ENCODE assay signal across 9 mouse cellular contexts in the genomic region with DNA sequence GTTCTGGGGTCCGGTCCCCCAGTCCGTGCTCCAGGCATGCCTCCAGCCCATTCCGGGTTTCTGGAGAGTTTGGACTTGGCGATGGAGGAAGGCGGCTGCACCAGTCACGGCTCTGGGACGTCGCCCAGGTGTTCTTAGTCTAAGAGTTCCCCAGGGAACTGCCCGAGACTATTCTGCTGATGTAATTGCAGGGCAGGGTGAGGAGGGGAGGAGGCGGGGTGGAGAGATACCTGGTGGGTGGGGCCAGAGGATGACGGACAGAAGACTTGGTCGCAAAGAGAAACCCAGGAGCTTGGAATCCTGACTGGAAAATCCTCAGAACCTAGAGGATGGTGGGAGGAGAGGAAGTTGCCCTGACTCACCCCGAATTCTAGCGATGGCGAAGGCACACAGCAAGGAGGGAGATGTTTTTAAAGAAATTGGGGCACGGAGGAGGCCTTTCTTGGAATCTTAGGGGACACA. TPM values are rescaled to one million over a fixed set of nuclear protein-coding genes. Genes with fewer than 3 reads are reported as not detected.
A peak's percentile ranks its signal among the peaks of the same experiment; 100 is the strongest.
DNase-seq lines count a peak whose midpoint lies in the region; ATAC-seq and TF ChIP-seq lines count a peak whose summit lies in the region.
"Had no signal": no experiment of that assay in that cellular context is flagged by ENCODE, and none has a peak within 500 bp of the region (broad histone marks: within the 10 kb centered on the region; RNA-seq: fewer than 3 reads in every experiment).

No protein-coding gene starts in this region.

- WGBS in embryonic facial prominence, embryonic 10.5 days, result 4% methylated on average over 16 of the region's 16 CpGs
- WGBS in hindbrain, postnatal 0 days, result 5% methylated on average over 16 of the region's 16 CpGs
- 7% methylated on average over 16 of the region's 16 CpGs for WGBS in limb, embryonic 11.5 days
- WGBS in midbrain, embryonic 16.5 days, result 7% methylated on average over 16 of the region's 16 CpGs

- ATAC-seq in megakaryocyte, adult 5-6 weeks (ENCODE audit: poor library complexity, severe bottlenecking), result no peak
- ATAC-seq in hindbrain, postnatal 0 days, result peak; percentile 32; the same call in 1 of the 2 replicates
- ATAC-seq in limb, embryonic 11.5 days (ENCODE audit: insufficient number of reproducible peaks, low FRiP score, low TSS enrichment, low read depth), result no peak
- ATAC-seq in midbrain, embryonic 16.5 days, result no peak
- ATAC-seq in megakaryocyte-erythroid progenitor cell, adult 5-6 weeks (replicated peaks; ENCODE audit: low FRiP score, low TSS enrichment, poor library complexity, severe bottlenecking), result no peak

- DNase-seq in embryonic facial prominence, embryonic 10.5 days (ENCODE audit: low spot score), result peak; percentile 50
- DNase-seq in hindbrain, postnatal 0 days (ENCODE audit: low spot score), result peak; percentile 42
- DNase-seq in limb, embryonic 11.5 days (ENCODE audit: low spot score), result peak; percentile 43
- DNase-seq in gastrocnemius, postnatal 25 days, result no peak

- peak overlapping the region; percentile 58 for H3K4me2 ChIP-seq in hindbrain, postnatal 0 days (ENCODE audit: low read depth, low read length)
- H3K4me2 ChIP-seq in limb, embryonic 11.5 days (ENCODE audit: low read depth, severe bottlenecking), result peak overlapping the region; percentile 35
- H3K4me2 ChIP-seq in midbrain, embryonic 16.5 days (ENCODE audit: low read length), result peak overlapping the region; percentile 60

- no peak overlapping the region for H3K27ac ChIP-seq in embryonic facial prominence, embryonic 10.5 days (replicated peaks)
- H3K27ac ChIP-seq in hindbrain, postnatal 0 days, result no peak overlapping the region
- H3K27ac ChIP-seq in limb, embryonic 11.5 days (replicated peaks; ENCODE audit: low read depth, low read length), result no peak overlapping the region
- no peak overlapping the region for H3K27ac ChIP-seq in midbrain, embryonic 16.5 days (ENCODE audit: low read length)

- H3K9me3 ChIP-seq in megakaryocyte, embryonic 14.5 days, result peaks cover 6% of the 10 kb centered on the region
- no peaks in the 10 kb centered on the region for H3K9me3 ChIP-seq in embryonic facial prominence, embryonic 10.5 days
- no peaks in the 10 kb centered on the region for H3K9me3 ChIP-seq in hindbrain, postnatal 0 days (ENCODE audit: low read length)
- no peaks in the 10 kb centered on the region for H3K9me3 ChIP-seq in limb, embryonic 11.5 days (ENCODE audit: control insufficient read depth, low read length)
- H3K9me3 ChIP-seq in midbrain, embryonic 16.5 days (replicated peaks; ENCODE audit: control insufficient read depth, low read length, poor library complexity, severe bottlenecking), result no peaks in the 10 kb centered on the region

- H3K27me3 ChIP-seq in megakaryocyte, embryonic 14.5 days (replicated peaks), result peaks cover 10% of the 10 kb centered on the region
- H3K27me3 ChIP-seq in embryonic facial prominence, embryonic 10.5 days (replicated peaks; ENCODE audit: low read depth, poor library complexity, severe bottlenecking), result peaks cover 28% of the 10 kb centered on the region
- H3K27me3 ChIP-seq in hindbrain, postnatal 0 days (ENCODE audit: insufficient read depth, low read length), result no peaks in the 10 kb centered on the region
- H3K27me3 ChIP-seq in limb, embryonic 11.5 days (ENCODE audit: control insufficient read depth, insufficient read depth, low read length), result no peaks in the 10 kb centered on the region
- peaks cover 2% of the 10 kb centered on the region; the same call in 1 of the 2 replicates for H3K27me3 ChIP-seq in midbrain, embryonic 16.5 days (ENCODE audit: control insufficient read depth, insufficient read depth, low read depth, low read length)

- peak overlapping the region; percentile 47 for H3K4me3 ChIP-seq in megakaryocyte, embryonic 14.5 days (replicated peaks)
- peak overlapping the region; percentile 48 for H3K4me3 ChIP-seq in embryonic facial prominence, embryonic 10.5 days
- H3K4me3 ChIP-seq in hindbrain, postnatal 0 days (ENCODE audit: low read length), result peak overlapping the region; percentile 31
- H3K4me3 ChIP-seq in limb, embryonic 11.5 days (ENCODE audit: low read depth, low read length), result no peak overlapping the region
- H3K4me3 ChIP-seq in midbrain, embryonic 16.5 days (ENCODE audit: low read depth, low read length), result peak overlapping the region; percentile 23

- no peak for TF ChIP-seq CTCF in hindbrain, postnatal 0 days (IDR thresholded peaks at IDR 0.05; ENCODE audit: low read depth)

- no peaks in the 10 kb centered on the region for H3K36me3 ChIP-seq in megakaryocyte, embryonic 14.5 days (replicated peaks; ENCODE audit: low read length)
- no peaks in the 10 kb centered on the region for H3K36me3 ChIP-seq in embryonic facial prominence, embryonic 10.5 days (replicated peaks)
- no peaks in the 10 kb centered on the region for H3K36me3 ChIP-seq in hindbrain, postnatal 0 days (ENCODE audit: insufficient read depth, low read length)
- no peaks in the 10 kb centered on the region for H3K36me3 ChIP-seq in limb, embryonic 11.5 days (ENCODE audit: control insufficient read depth, insufficient read depth, low read length)
- no peaks in the 10 kb centered on the region for H3K36me3 ChIP-seq in midbrain, embryonic 16.5 days (ENCODE audit: control insufficient read depth, insufficient read depth, low read length)

- peaks cover 48% of the 10 kb centered on the region for H3K4me1 ChIP-seq in megakaryocyte, embryonic 14.5 days
- H3K4me1 ChIP-seq in embryonic facial prominence, embryonic 10.5 days, result peaks cover 22% of the 10 kb centered on the region
- H3K4me1 ChIP-seq in hindbrain, postnatal 0 days (ENCODE audit: insufficient read depth, low read length), result 0 out of 2 replicates have a peak, but pooled peaks cover 7% of the 10 kb centered on the region
- H3K4me1 ChIP-seq in limb, embryonic 11.5 days (ENCODE audit: control insufficient read depth, insufficient read depth, low read length), result 0 out of 2 replicates have a peak, but pooled peaks cover 5% of the 10 kb centered on the region
- H3K4me1 ChIP-seq in midbrain, embryonic 16.5 days (ENCODE audit: control insufficient read depth, insufficient read depth, low read length), result peaks cover 6% of the 10 kb centered on the region; the same call in 1 of the 2 replicates

- peak overlapping the region; percentile 40 for H3K9ac ChIP-seq in hindbrain, postnatal 0 days (replicated peaks; ENCODE audit: low read length)
- no peak overlapping the region for H3K9ac ChIP-seq in limb, embryonic 11.5 days (ENCODE audit: low read length)
- peak overlapping the region; percentile 27; the same call in 1 of the 2 replicates for H3K9ac ChIP-seq in midbrain, embryonic 16.5 days (ENCODE audit: low read depth, low read length)

RNA-seq across cellular contexts. Expression of gene Ifnl2, which starts 22.2 kb away (rescaled TPM):
- not detected in 2 replicates for polyA plus RNA-seq in megakaryocyte, embryonic 14.5 days (2012; ENCODE audit: insufficient read depth, low replicate concordance)
- total RNA-seq in megakaryocyte, adult 5-6 weeks (2015), result not detected in 2 replicates
- not detected in 2 replicates for total RNA-seq in megakaryocyte, adult 5-6 weeks (2017)
- polyA plus RNA-seq in embryonic facial prominence, embryonic 10.5 days (2016; fragmentation: Nextera tagmentation; extraction: Ambion mirVana), result not detected in 2 replicates
- not detected in 2 replicates for total RNA-seq in hindbrain, postnatal 0 days (2014; rRNA removed)
- polyA plus RNA-seq in hindbrain, postnatal 0 days (2015; fragmentation: Nextera tagmentation; extraction: Ambion mirVana), result not detected in 2 replicates
- not detected in 2 replicates for polyA plus RNA-seq in limb, embryonic 11.5 days (2014; fragmentation: Nextera tagmentation; extraction: Ambion mirVana)
- not detected in 2 replicates for polyA plus RNA-seq in midbrain, embryonic 16.5 days (2015; fragmentation: Nextera tagmentation; extraction: Ambion mirVana)
- not detected in 2 replicates for total RNA-seq in megakaryocyte-erythroid progenitor cell, adult 5-6 weeks (2014; fragmentation: Nextera tagmentation)
- not detected in 2 replicates for total RNA-seq in megakaryocyte-erythroid progenitor cell, adult 5-6 weeks (2017)
- not detected for total RNA-seq in gastrocnemius, postnatal 25 days (2021)
- total RNA-seq: neutrophil, adult 5-6 weeks had no signal

RNA-seq across cellular contexts. Expression of gene Ifnl3, which starts 34.6 kb away (rescaled TPM):
- polyA plus RNA-seq in megakaryocyte, embryonic 14.5 days (2012; ENCODE audit: insufficient read depth, low replicate concordance), result not detected in 2 replicates
- total RNA-seq in megakaryocyte, adult 5-6 weeks (2015), result not detected in 2 replicates
- total RNA-seq in megakaryocyte, adult 5-6 weeks (2017), result not detected in 2 replicates
- not detected in 2 replicates for polyA plus RNA-seq in embryonic facial prominence, embryonic 10.5 days (2016; fragmentation: Nextera tagmentation; extraction: Ambion mirVana)
- not detected in 2 replicates for total RNA-seq in hindbrain, postnatal 0 days (2014; rRNA removed)
- polyA plus RNA-seq in hindbrain, postnatal 0 days (2015; fragmentation: Nextera tagmentation; extraction: Ambion mirVana), result not detected in 2 replicates
- polyA plus RNA-seq in limb, embryonic 11.5 days (2014; fragmentation: Nextera tagmentation; extraction: Ambion mirVana), result not detected in 2 replicates
- not detected in 2 replicates for polyA plus RNA-seq in midbrain, embryonic 16.5 days (2015; fragmentation: Nextera tagmentation; extraction: Ambion mirVana)
- total RNA-seq in megakaryocyte-erythroid progenitor cell, adult 5-6 weeks (2014; fragmentation: Nextera tagmentation), result not detected in 2 replicates
- total RNA-seq in megakaryocyte-erythroid progenitor cell, adult 5-6 weeks (2017), result not detected in 2 replicates
- total RNA-seq in gastrocnemius, postnatal 25 days (2021), result not detected
- total RNA-seq: neutrophil, adult 5-6 weeks had no signal

RNA-seq across cellular contexts. Expression of gene Lrfn1, which starts 36.3 kb away (rescaled TPM):
- 3.4 and 4.0 TPM in 2 replicates for polyA plus RNA-seq in megakaryocyte, embryonic 14.5 days (2012; ENCODE audit: insufficient read depth, low replicate concordance)
- 1.0 and 1.7 TPM in 2 replicates for total RNA-seq in megakaryocyte, adult 5-6 weeks (2015)
- 0.66 and 0.98 TPM in 2 replicates for total RNA-seq in megakaryocyte, adult 5-6 weeks (2017)
- 4.9 TPM in 2 replicates for polyA plus RNA-seq in embryonic facial prominence, embryonic 10.5 days (2016; fragmentation: Nextera tagmentation; extraction: Ambion mirVana)
- total RNA-seq in hindbrain, postnatal 0 days (2014; rRNA removed), result 140 and 160 TPM in 2 replicates
- polyA plus RNA-seq in hindbrain, postnatal 0 days (2015; fragmentation: Nextera tagmentation; extraction: Ambion mirVana), result 15.5 and 18.0 TPM in 2 replicates
- polyA plus RNA-seq in limb, embryonic 11.5 days (2014; fragmentation: Nextera tagmentation; extraction: Ambion mirVana), result 5.8 and 6.3 TPM in 2 replicates
- 13.9 and 15.0 TPM in 2 replicates for polyA plus RNA-seq in midbrain, embryonic 16.5 days (2015; fragmentation: Nextera tagmentation; extraction: Ambion mirVana)
- total RNA-seq in megakaryocyte-erythroid progenitor cell, adult 5-6 weeks (2014; fragmentation: Nextera tagmentation), result 0.44 and 0.82 TPM in 2 replicates
- 0.08 and 0.09 TPM in 2 replicates for total RNA-seq in megakaryocyte-erythroid progenitor cell, adult 5-6 weeks (2017)
- total RNA-seq in gastrocnemius, postnatal 25 days (2021), result under 1 TPM; 0.23 to 0.38 TPM

RNA-seq across cellular contexts. Expression of gene Gmfg, which starts 50.8 kb away (rescaled TPM):
- 4.7 and 41.3 TPM in 2 replicates for polyA plus RNA-seq in megakaryocyte, embryonic 14.5 days (2012; ENCODE audit: insufficient read depth, low replicate concordance)
- total RNA-seq in megakaryocyte, adult 5-6 weeks (2015), result 544 and 552 TPM in 2 replicates
- total RNA-seq in megakaryocyte, adult 5-6 weeks (2017), result 837 and 967 TPM in 2 replicates
- 6.9 and 7.1 TPM in 2 replicates for polyA plus RNA-seq in embryonic facial prominence, embryonic 10.5 days (2016; fragmentation: Nextera tagmentation; extraction: Ambion mirVana)
- total RNA-seq in hindbrain, postnatal 0 days (2014; rRNA removed), result 0.16 and 2.9 TPM in 2 replicates
- polyA plus RNA-seq in hindbrain, postnatal 0 days (2015; fragmentation: Nextera tagmentation; extraction: Ambion mirVana), result 5.5 and 6.2 TPM in 2 replicates
- 5.8 and 7.5 TPM in 2 replicates for polyA plus RNA-seq in limb, embryonic 11.5 days (2014; fragmentation: Nextera tagmentation; extraction: Ambion mirVana)
- polyA plus RNA-seq in midbrain, embryonic 16.5 days (2015; fragmentation: Nextera tagmentation; extraction: Ambion mirVana), result 2.8 and 3.5 TPM in 2 replicates
- total RNA-seq in megakaryocyte-erythroid progenitor cell, adult 5-6 weeks (2014; fragmentation: Nextera tagmentation), result 79.4 and 81.5 TPM in 2 replicates
- total RNA-seq in megakaryocyte-erythroid progenitor cell, adult 5-6 weeks (2017), result 179 and 328 TPM in 2 replicates
- 1 to 10 TPM; 1.6 to 4.2 TPM for total RNA-seq in gastrocnemius, postnatal 25 days (2021)

RNA-seq across cellular contexts. Expression of gene Sycn, which starts 52.6 kb away (rescaled TPM):
- not detected in 2 replicates for polyA plus RNA-seq in megakaryocyte, embryonic 14.5 days (2012; ENCODE audit: insufficient read depth, low replicate concordance)
- not detected in 2 replicates for total RNA-seq in megakaryocyte, adult 5-6 weeks (2015)
- total RNA-seq in megakaryocyte, adult 5-6 weeks (2017), result not detected in 2 replicates
- not detected in 2 replicates for polyA plus RNA-seq in embryonic facial prominence, embryonic 10.5 days (2016; fragmentation: Nextera tagmentation; extraction: Ambion mirVana)
- not detected in 2 replicates for total RNA-seq in hindbrain, postnatal 0 days (2014; rRNA removed)
- not detected in 2 replicates for polyA plus RNA-seq in hindbrain, postnatal 0 days (2015; fragmentation: Nextera tagmentation; extraction: Ambion mirVana)
- polyA plus RNA-seq in limb, embryonic 11.5 days (2014; fragmentation: Nextera tagmentation; extraction: Ambion mirVana), result not detected in 2 replicates
- polyA plus RNA-seq in midbrain, embryonic 16.5 days (2015; fragmentation: Nextera tagmentation; extraction: Ambion mirVana), result not detected in 2 replicates
- total RNA-seq in megakaryocyte-erythroid progenitor cell, adult 5-6 weeks (2014; fragmentation: Nextera tagmentation), result not detected in 2 replicates
- total RNA-seq in megakaryocyte-erythroid progenitor cell, adult 5-6 weeks (2017), result not detected in 2 replicates
- total RNA-seq in gastrocnemius, postnatal 25 days (2021), result not detected
- total RNA-seq: neutrophil, adult 5-6 weeks had no signal
